Mouse (Mus musculus): ENCODE results near the gene Tbp.
"Not testable (repeated sequence)": the region's sequence is repeated elsewhere in the genome, so short reads cannot be mapped to it uniquely, and the experiment has no call there.

The Tbp gene

GRCm38 (mm10) chr17:15536457-15536904 lies 36.8 kb downstream of the Tbp start:
- DNase-seq (ENCODE audit: low spot score in 2 of 2): no peak

- DNase-seq (ENCODE audit: low spot score in 2 of 2): no peak
These were observed 40.6 kb downstream of the Tbp start for GRCm38 (mm10) chr17:15540309-15540708.

GRCm38 (mm10) chr17:15543868-15544267 lies 44.2 kb downstream of the Tbp start:
- DNase-seq (ENCODE audit: low spot score in 2 of 2): not testable (repeated sequence)

GRCm38 (mm10) chr17:15546440-15546839 lies 46.8 kb downstream of the Tbp start:
- DNase-seq (ENCODE audit: low spot score in 2 of 2): no peak

GRCm38 (mm10) chr17:15549713-15550112 lies 50.0 kb downstream of the Tbp start:
- no peak for DNase-seq (ENCODE audit: low spot score in 2 of 2)

GRCm38 (mm10) chr17:15559946-15560345 lies 60.3 kb downstream of the Tbp start:
- DNase-seq (ENCODE audit: low spot score in 2 of 2): no peak

- peak; percentile 100 for DNase-seq (ENCODE audit: low spot score in 2 of 2)
These were observed 64.6 kb downstream of the Tbp start, which contains the start of gene Prdm9 for GRCm38 (mm10) chr17:15564014-15564927. Gene Prdm9 (minus strand): TSS chr17:15564354.

GRCm38 (mm10) chr17:15564928-15565300 lies 65.2 kb downstream of the Tbp start:
- DNase-seq (ENCODE audit: low spot score in 2 of 2): no peak

GRCm38 (mm10) chr17:15566908-15567307 lies 67.2 kb downstream of the Tbp start:
- no peak for DNase-seq (ENCODE audit: low spot score in 2 of 2)

- DNase-seq (ENCODE audit: low spot score in 2 of 2): no peak
These were observed 75.4 kb downstream of the Tbp start for GRCm38 (mm10) chr17:15575056-15575455.

GRCm38 (mm10) chr17:15577291-15577694 lies 77.6 kb downstream of the Tbp start:
- DNase-seq (ENCODE audit: low spot score in 2 of 2): no peak

Data from frontal cortex, postnatal 25 days (tissue).